Mouse (Mus musculus): ENCODE data around the gene Nt5c1b. TPM values are rescaled to one million over a fixed set of nuclear protein-coding genes. Genes with fewer than 3 reads are reported as not detected.

The Nt5c1b gene
- polyA plus RNA-seq, 1 experiment from 2014 or later, result not detected

DNA sequence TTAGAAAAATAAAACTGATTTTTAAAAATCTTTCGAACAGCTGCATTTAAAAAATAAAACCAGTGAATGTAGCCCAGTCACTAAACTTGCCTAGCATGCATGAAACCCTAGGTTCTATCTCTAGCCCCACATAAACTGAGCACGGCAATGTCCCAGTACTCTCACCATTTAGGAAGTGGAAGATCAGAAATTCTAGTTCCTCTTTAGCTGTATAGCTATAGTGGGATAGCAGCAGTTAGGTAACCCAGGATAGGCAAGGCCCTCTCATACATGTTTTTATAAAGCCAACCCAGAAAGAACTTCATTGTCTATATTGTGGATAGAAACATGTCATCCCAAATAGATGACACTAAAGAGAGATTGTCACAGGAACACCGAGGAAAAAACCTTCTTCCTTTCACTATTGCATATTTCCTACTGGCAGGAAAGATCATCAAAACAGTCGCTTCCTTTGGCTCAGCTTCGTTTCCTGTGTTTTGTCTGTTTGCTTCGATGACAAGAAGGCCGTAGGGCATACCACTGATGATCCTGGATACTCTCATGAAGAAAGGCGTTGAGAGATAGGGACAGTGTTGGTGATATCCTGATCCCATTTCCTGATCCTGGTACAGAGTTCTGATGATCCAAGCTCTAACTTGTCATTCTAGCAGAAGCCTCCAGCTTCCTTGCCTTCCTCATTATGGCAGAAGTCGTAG is 32.8 kb downstream of the Nt5c1b start:
- WGBS, result 61% methylated on average over 9 of the region's 9 CpGs
- H3K9me3 ChIP-seq (ENCODE audit: control insufficient read depth, low read length), result no peaks in the 10 kb centered on the region
- no peak overlapping the region for H3K4me2 ChIP-seq (ENCODE audit: low read length)
- no peak for ATAC-seq (ENCODE audit: insufficient number of reproducible peaks, insufficient read depth, low FRiP score, low read depth)
- H3K27ac ChIP-seq (replicated peaks in 1 of 2; ENCODE audit: control insufficient read depth in 1 of 2, insufficient read depth in 1 of 2, low read depth in 2 of 2, low read length in 2 of 2), result no peak overlapping the region
- H3K27me3 ChIP-seq (ENCODE audit: control insufficient read depth, insufficient read depth, low read length), result no peaks in the 10 kb centered on the region
- H3K4me1 ChIP-seq (ENCODE audit: control insufficient read depth in 2 of 2, insufficient read depth in 2 of 2, low read length in 2 of 2), result no peaks in the 10 kb centered on the region
- H3K4me3 ChIP-seq (ENCODE audit: control insufficient read depth in 1 of 2, insufficient read depth in 1 of 2, low read depth in 1 of 2, low read length in 2 of 2), result no peak overlapping the region
- no peak overlapping the region for H3K9ac ChIP-seq (ENCODE audit: low read length)
- no peaks in the 10 kb centered on the region for H3K36me3 ChIP-seq (ENCODE audit: control insufficient read depth, insufficient read depth, low read length)

DNA sequence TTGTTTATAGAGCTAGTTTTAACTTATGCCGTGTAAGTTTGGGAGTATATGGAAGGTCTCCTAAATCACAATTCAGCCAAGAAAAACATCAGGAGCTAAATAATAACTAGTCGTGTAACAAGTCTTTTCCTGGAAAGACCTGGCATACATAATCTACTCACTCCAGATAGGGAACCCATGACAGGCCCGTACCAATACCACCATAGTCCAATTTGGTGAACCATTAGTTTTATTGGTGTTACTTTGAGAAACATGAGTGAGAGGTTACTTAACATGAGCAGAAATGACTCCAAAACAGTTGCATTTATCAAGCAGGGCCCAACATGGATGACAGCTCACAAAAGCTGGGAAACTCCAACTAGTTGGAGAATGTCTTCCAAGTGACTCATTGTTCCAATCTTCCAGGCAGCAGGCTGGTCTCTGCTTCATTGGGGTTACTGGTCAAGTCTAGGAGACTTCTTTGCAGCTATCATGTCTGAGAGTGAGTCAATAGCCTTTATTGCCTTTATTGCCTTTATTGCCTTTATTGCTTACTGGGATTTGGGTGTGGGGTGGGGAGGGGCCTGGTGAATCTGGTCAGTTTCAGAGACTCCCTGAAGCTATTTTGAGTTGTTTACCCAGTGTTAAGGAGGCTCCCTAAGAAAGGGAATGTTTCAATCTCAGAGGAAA is 40.9 kb downstream of the Nt5c1b start:
- Histone ChIP-seq H3K36me3 (ENCODE audit: control insufficient read depth, insufficient read depth, low read length) (no peaks in the 10 kb centered on the region), H3K27ac (replicated peaks in 1 of 2; ENCODE audit: control insufficient read depth in 1 of 2, insufficient read depth in 1 of 2, low read depth in 2 of 2, low read length in 2 of 2) (no peak overlapping the region), H3K27me3 (ENCODE audit: control insufficient read depth, insufficient read depth, low read length) (no peaks in the 10 kb centered on the region), H3K4me1 (ENCODE audit: control insufficient read depth in 2 of 2, insufficient read depth in 2 of 2, low read length in 2 of 2) (peaks cover 0 to 8% of the 10 kb centered on the region in 2 experiments; a peak in 2 of 4 replicates), H3K9ac (ENCODE audit: low read length) (no peak overlapping the region), H3K9me3 (ENCODE audit: control insufficient read depth, low read length) (no peaks in the 10 kb centered on the region), H3K4me2 (ENCODE audit: low read length) (no peak overlapping the region), H3K4me3 (ENCODE audit: control insufficient read depth in 1 of 2, insufficient read depth in 1 of 2, low read depth in 1 of 2, low read length in 2 of 2) (no peak overlapping the region)
- WGBS, result 85% methylated on average over 3 of the region's 3 CpGs
- ATAC-seq (ENCODE audit: insufficient number of reproducible peaks, insufficient read depth, low FRiP score, low read depth), result no peak

DNA sequence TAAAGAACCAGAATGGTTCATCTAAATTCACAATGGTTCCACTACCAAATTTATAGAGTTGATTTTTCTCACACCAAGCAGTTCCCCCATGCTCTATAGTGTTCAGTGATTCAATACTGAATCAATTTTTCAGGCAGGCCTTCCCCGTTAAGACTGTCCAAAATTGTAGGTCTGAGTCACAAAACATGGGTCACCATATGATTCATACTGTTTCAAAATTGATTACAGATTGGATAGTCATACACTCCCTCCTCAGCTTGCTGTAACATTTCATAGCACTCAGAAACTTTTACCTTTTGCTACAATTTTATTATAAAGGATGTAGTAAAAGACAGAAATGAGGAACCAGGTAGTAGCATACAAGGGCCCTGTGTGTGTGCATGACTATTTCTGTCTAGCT is 41.7 kb downstream of the Nt5c1b start:
- no peaks in the 10 kb centered on the region for H3K9me3 ChIP-seq (ENCODE audit: control insufficient read depth, low read length)
- no peak for ATAC-seq (ENCODE audit: insufficient number of reproducible peaks, insufficient read depth, low FRiP score, low read depth)
- no peaks in the 10 kb centered on the region for H3K27me3 ChIP-seq (ENCODE audit: control insufficient read depth, insufficient read depth, low read length)
- 91% methylated on average over 1 of the region's 1 CpGs for WGBS
- peaks cover 0 to 8% of the 10 kb centered on the region in 2 experiments; a peak in 2 of 4 replicates for H3K4me1 ChIP-seq (ENCODE audit: control insufficient read depth in 2 of 2, insufficient read depth in 2 of 2, low read length in 2 of 2)
- H3K27ac ChIP-seq (replicated peaks in 1 of 2; ENCODE audit: control insufficient read depth in 1 of 2, insufficient read depth in 1 of 2, low read depth in 2 of 2, low read length in 2 of 2), result no peak overlapping the region
- no peak overlapping the region for H3K4me2 ChIP-seq (ENCODE audit: low read length)
- no peaks in the 10 kb centered on the region for H3K36me3 ChIP-seq (ENCODE audit: control insufficient read depth, insufficient read depth, low read length)
- no peak overlapping the region for H3K4me3 ChIP-seq (ENCODE audit: control insufficient read depth in 1 of 2, insufficient read depth in 1 of 2, low read depth in 1 of 2, low read length in 2 of 2)
- H3K9ac ChIP-seq (ENCODE audit: low read length), result no peak overlapping the region

DNA sequence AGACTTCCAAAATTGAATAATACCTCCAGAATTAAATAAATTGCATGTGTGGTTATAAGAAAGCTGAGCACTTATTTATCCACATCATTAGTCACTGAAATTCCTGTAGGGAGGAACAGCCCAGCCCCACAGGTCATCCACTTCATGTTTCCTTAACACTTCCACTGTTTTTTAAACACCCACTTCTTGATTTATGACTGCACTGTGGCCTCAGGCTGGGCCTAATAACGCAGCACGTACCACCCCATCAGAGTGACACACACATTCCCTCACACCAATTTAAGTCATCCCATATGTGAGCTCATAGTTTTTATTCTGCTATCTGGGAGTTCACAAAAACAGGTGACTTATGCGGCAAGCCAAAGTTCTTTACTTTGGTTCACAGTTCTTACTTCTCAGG is 52.6 kb downstream of the Nt5c1b start:
- no peaks in the 10 kb centered on the region for H3K9me3 ChIP-seq (ENCODE audit: control insufficient read depth, low read length)
- H3K4me1 ChIP-seq (ENCODE audit: control insufficient read depth in 2 of 2, insufficient read depth in 2 of 2, low read length in 2 of 2), result no peaks in the 10 kb centered on the region
- H3K27me3 ChIP-seq (ENCODE audit: control insufficient read depth, insufficient read depth, low read length), result no peaks in the 10 kb centered on the region
- WGBS, result 81% methylated on average over 3 of the region's 3 CpGs
- no peak for ATAC-seq (ENCODE audit: insufficient number of reproducible peaks, insufficient read depth, low FRiP score, low read depth)
- H3K36me3 ChIP-seq (ENCODE audit: control insufficient read depth, insufficient read depth, low read length), result no peaks in the 10 kb centered on the region
- no peak overlapping the region for H3K4me3 ChIP-seq (ENCODE audit: control insufficient read depth in 1 of 2, insufficient read depth in 1 of 2, low read depth in 1 of 2, low read length in 2 of 2)
- H3K27ac ChIP-seq (replicated peaks in 1 of 2; ENCODE audit: control insufficient read depth in 1 of 2, insufficient read depth in 1 of 2, low read depth in 2 of 2, low read length in 2 of 2), result no peak overlapping the region
- no peak overlapping the region for H3K9ac ChIP-seq (ENCODE audit: low read length)
- H3K4me2 ChIP-seq (ENCODE audit: low read length), result no peak overlapping the region

DNA sequence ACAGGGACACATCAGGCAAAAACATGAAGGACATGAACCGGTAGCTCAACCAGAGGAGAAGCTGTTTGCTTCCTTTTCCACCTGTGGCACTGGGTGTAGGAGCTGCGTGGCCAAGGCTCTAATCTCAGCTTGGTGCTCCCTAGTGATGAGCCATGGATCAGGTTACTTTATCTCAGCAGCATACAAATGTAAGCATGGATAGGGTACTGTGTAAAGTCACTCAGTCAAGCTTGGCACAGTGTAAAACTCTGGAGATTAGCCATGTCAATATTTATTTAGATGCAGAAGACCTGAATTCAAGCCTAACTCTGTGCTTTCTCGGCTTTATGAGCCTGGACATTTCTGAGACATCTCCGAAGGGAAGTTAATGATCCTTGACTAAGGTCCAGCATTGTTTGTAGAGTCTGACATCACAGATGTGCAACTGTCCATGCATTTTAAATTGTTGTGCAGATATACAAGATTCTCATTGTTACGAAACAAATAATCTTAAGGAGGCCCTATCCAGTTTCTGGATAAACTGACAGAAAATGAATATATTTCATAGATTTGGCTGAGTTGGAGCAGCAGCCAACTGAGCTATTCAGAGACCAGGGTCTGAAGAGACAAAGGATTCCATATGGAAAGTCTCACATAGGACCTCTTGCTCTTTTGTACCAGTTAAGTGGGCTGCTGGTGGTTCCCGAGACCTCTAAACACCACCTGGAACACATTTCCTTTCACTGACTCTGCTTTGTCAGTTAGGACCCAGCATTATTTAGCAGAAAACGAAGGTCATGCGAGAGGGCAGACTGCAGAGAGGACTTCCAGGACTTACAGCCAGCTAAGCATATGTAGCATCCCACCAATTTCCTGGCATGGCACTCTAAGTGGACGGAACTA is 56.5 kb downstream of the Nt5c1b start:
- Histone ChIP-seq H3K36me3 (ENCODE audit: control insufficient read depth, insufficient read depth, low read length) (no peaks in the 10 kb centered on the region), H3K9me3 (ENCODE audit: control insufficient read depth, low read length) (no peaks in the 10 kb centered on the region), H3K27ac (replicated peaks in 1 of 2; ENCODE audit: control insufficient read depth in 1 of 2, insufficient read depth in 1 of 2, low read depth in 2 of 2, low read length in 2 of 2) (no peak overlapping the region), H3K9ac (ENCODE audit: low read length) (no peak overlapping the region), H3K4me3 (ENCODE audit: control insufficient read depth in 1 of 2, insufficient read depth in 1 of 2, low read depth in 1 of 2, low read length in 2 of 2) (no peak overlapping the region), H3K4me2 (ENCODE audit: low read length) (no peak overlapping the region), H3K4me1 (ENCODE audit: control insufficient read depth in 2 of 2, insufficient read depth in 2 of 2, low read length in 2 of 2) (no peaks in the 10 kb centered on the region), H3K27me3 (ENCODE audit: control insufficient read depth, insufficient read depth, low read length) (no peaks in the 10 kb centered on the region)
- no peak for ATAC-seq (ENCODE audit: insufficient number of reproducible peaks, insufficient read depth, low FRiP score, low read depth)
- 65% methylated on average over 9 of the region's 9 CpGs for WGBS

DNA sequence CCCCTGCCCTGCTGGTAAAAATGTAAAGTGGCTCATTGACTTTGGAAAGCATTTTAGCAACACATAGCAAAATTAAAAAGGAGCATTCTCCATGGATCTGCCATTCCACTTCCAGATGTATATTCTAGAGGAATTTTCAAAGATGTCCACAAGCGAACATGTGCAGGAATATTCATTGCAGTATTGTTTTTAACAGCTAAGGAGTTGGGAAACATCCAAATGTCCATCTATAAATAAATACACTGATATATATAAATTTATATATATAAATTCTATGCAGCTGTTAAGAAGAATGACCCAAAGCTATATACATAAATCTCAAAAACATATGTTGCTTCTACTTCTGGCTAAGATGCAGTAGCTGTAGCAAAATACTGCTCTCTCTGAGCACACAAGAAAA is 61.2 kb downstream of the Nt5c1b start:
- Histone ChIP-seq H3K4me3 (ENCODE audit: control insufficient read depth in 1 of 2, insufficient read depth in 1 of 2, low read depth in 1 of 2, low read length in 2 of 2) (no peak overlapping the region), H3K4me2 (ENCODE audit: low read length) (no peak overlapping the region), H3K9ac (ENCODE audit: low read length) (no peak overlapping the region), H3K27ac (replicated peaks in 1 of 2; ENCODE audit: control insufficient read depth in 1 of 2, insufficient read depth in 1 of 2, low read depth in 2 of 2, low read length in 2 of 2) (no peak overlapping the region), H3K36me3 (ENCODE audit: control insufficient read depth, insufficient read depth, low read length) (no peaks in the 10 kb centered on the region), H3K27me3 (ENCODE audit: control insufficient read depth, insufficient read depth, low read length) (no peaks in the 10 kb centered on the region), H3K9me3 (ENCODE audit: control insufficient read depth, low read length) (no peaks in the 10 kb centered on the region), H3K4me1 (ENCODE audit: control insufficient read depth in 2 of 2, insufficient read depth in 2 of 2, low read length in 2 of 2) (no peaks in the 10 kb centered on the region)
- no peak for ATAC-seq (ENCODE audit: insufficient number of reproducible peaks, insufficient read depth, low FRiP score, low read depth)
- 88% methylated on average over 1 of the region's 1 CpGs for WGBS

DNA sequence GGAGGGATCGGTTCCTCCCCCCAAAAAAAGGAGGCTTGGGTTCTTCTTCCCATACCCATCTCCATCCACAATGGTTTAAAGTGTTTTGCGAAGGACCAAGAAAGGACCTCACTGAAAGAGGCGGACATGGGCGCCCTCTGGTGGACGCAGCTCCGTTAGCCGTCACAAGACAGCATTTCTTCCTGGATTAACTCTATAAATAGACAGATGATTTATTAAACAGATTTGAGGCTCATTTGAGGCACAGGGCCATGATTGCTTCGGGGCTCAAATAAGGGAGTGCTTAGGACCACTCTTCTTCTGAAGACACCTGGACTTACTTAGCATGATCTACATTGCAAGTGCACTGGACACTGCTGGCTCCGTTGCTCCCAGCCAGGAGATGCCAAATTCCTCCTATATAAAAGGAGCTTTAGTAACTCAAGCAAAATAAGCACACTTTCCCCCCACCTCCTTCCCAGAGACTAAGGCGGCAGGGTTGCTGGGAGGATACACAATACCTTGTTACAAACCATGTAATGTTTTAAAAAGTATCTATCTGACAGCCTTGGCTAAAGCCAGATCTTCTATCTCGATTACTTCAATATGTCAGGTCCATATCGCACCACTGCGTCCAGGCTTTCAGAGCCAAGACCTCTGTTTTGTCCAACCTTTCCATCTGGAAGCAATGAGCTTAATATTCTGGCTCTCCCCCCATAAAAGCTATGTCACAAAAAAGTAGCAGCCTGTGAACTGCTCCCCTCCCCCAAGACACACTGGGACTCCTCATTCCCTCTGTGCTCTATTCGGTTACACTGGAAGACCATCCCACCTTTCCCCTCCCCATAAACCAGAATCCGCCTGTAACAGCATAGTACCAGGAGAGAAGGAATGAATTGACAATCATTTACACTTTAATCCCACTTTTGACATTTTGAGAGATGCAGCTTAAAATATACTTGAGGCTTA is 68.6 kb downstream of the Nt5c1b start:
- no peak for ATAC-seq (ENCODE audit: insufficient number of reproducible peaks, insufficient read depth, low FRiP score, low read depth)
- H3K9me3 ChIP-seq (ENCODE audit: control insufficient read depth, low read length), result no peaks in the 10 kb centered on the region
- H3K36me3 ChIP-seq (ENCODE audit: control insufficient read depth, insufficient read depth, low read length), result no peaks in the 10 kb centered on the region
- H3K4me2 ChIP-seq (ENCODE audit: low read length), result no peak overlapping the region
- no peaks in the 10 kb centered on the region for H3K4me1 ChIP-seq (ENCODE audit: control insufficient read depth in 2 of 2, insufficient read depth in 2 of 2, low read length in 2 of 2)
- WGBS, result 29% methylated on average over 15 of the region's 15 CpGs
- no peak overlapping the region for H3K4me3 ChIP-seq (ENCODE audit: control insufficient read depth in 1 of 2, insufficient read depth in 1 of 2, low read depth in 1 of 2, low read length in 2 of 2)
- no peaks in the 10 kb centered on the region for H3K27me3 ChIP-seq (ENCODE audit: control insufficient read depth, insufficient read depth, low read length)
- H3K9ac ChIP-seq (ENCODE audit: low read length), result no peak overlapping the region
- no peak overlapping the region for H3K27ac ChIP-seq (replicated peaks in 1 of 2; ENCODE audit: control insufficient read depth in 1 of 2, insufficient read depth in 1 of 2, low read depth in 2 of 2, low read length in 2 of 2)
